In genomic region chr11:97661648-97662133, GRCm38 (mm10) we compare ENCODE assay signal across 8 mouse cellular contexts. TPM values are rescaled to one million over a fixed set of nuclear protein-coding genes. Genes with fewer than 3 reads are reported as not detected.
A peak's percentile ranks its signal among the peaks of the same experiment; 100 is the strongest.
DNase-seq lines count a peak whose midpoint lies in the region; ATAC-seq and TF ChIP-seq lines count a peak whose summit lies in the region.

No protein-coding gene starts in this region.

- peak overlapping the region; percentile 86 for H3K4me3 ChIP-seq in embryonic facial prominence, embryonic 14.5 days (ENCODE audit: low read depth, low read length)
- H3K4me3 ChIP-seq in hindbrain, embryonic 10.5 days: peak overlapping the region; percentile 96
- H3K4me3 ChIP-seq in limb, embryonic 13.5 days: peak overlapping the region; percentile 90
- H3K4me3 ChIP-seq in myocyte: peak overlapping the region; percentile 83

- H3K4me2 ChIP-seq in embryonic facial prominence, embryonic 14.5 days (ENCODE audit: low read depth, low read length): peak overlapping the region; percentile 74
- peak overlapping the region; percentile 92 for H3K4me2 ChIP-seq in limb, embryonic 13.5 days (replicated peaks)
- H3K4me2 ChIP-seq in myocyte (ENCODE audit: low read depth): peak overlapping the region; percentile 86

- no peak for ATAC-seq in embryonic facial prominence, embryonic 14.5 days (ENCODE audit: low read depth)
- ATAC-seq in limb, embryonic 13.5 days (ENCODE audit: low FRiP score, low read depth): no peak

- WGBS in embryonic facial prominence, embryonic 14.5 days: under 1% methylated on average over 11 of the region's 20 CpGs
- WGBS in hindbrain, embryonic 10.5 days: under 1% methylated on average over 20 of the region's 20 CpGs
- under 1% methylated on average over 19 of the region's 20 CpGs for WGBS in limb, embryonic 13.5 days

- no peaks in the 10 kb centered on the region for H3K9me3 ChIP-seq in embryonic facial prominence, embryonic 14.5 days (ENCODE audit: control insufficient read depth, low read length)
- H3K9me3 ChIP-seq in hindbrain, embryonic 10.5 days: no peaks in the 10 kb centered on the region; the same call in 1 of the 2 replicates
- no peaks in the 10 kb centered on the region for H3K9me3 ChIP-seq in limb, embryonic 13.5 days

- H3K27ac ChIP-seq in embryonic facial prominence, embryonic 14.5 days (replicated peaks; ENCODE audit: low read depth, low read length): no peak overlapping the region; the same call in 1 of the 2 replicates
- H3K27ac ChIP-seq in hindbrain, embryonic 10.5 days: peak overlapping the region; percentile 98
- no peak overlapping the region for H3K27ac ChIP-seq in limb, embryonic 13.5 days

- no peak for TF ChIP-seq POLR2A in myocyte (IDR thresholded peaks at IDR 0.05; ENCODE audit: insufficient read length, low read depth)

- H3K27me3 ChIP-seq in embryonic facial prominence, embryonic 14.5 days (replicated peaks; ENCODE audit: control insufficient read depth, insufficient read depth, low read length): peaks cover 18% of the 10 kb centered on the region
- peaks cover 38% of the 10 kb centered on the region for H3K27me3 ChIP-seq in hindbrain, embryonic 10.5 days (ENCODE audit: insufficient read depth, poor library complexity, severe bottlenecking)
- peaks cover 21% of the 10 kb centered on the region for H3K27me3 ChIP-seq in limb, embryonic 13.5 days
- no peaks in the 10 kb centered on the region for H3K27me3 ChIP-seq in myocyte (ENCODE audit: control insufficient read depth, insufficient read depth, insufficient read length)

- DNase-seq in retina, adult 2 months (ENCODE audit: low read depth, low spot score): peak; percentile 93
- no peak for DNase-seq in retina, embryonic 14.5 days (ENCODE audit: low spot score)
- DNase-seq in embryonic facial prominence, embryonic 14.5 days (ENCODE audit: low spot score): peak; percentile 76
- peak; percentile 55 for DNase-seq in hindbrain, embryonic 10.5 days (ENCODE audit: low spot score)
- DNase-seq in urinary bladder, adult 2 months (ENCODE audit: low spot score): peak; percentile 55
- DNase-seq in right cerebral cortex, postnatal 25 days: no peak

- 0 out of 2 replicates have a peak overlapping the region, but pooled peaks have one; percentile 15 for H3K9ac ChIP-seq in embryonic facial prominence, embryonic 14.5 days (ENCODE audit: low read depth, low read length)
- H3K9ac ChIP-seq in limb, embryonic 13.5 days: peak overlapping the region; percentile 25; the same call in 1 of the 2 replicates

- H3K4me1 ChIP-seq in embryonic facial prominence, embryonic 14.5 days (ENCODE audit: control insufficient read depth, insufficient read depth, low read length): peaks cover 31% of the 10 kb centered on the region
- H3K4me1 ChIP-seq in hindbrain, embryonic 10.5 days (replicated peaks): peaks cover 69% of the 10 kb centered on the region
- peaks cover 48% of the 10 kb centered on the region for H3K4me1 ChIP-seq in limb, embryonic 13.5 days

- H3K36me3 ChIP-seq in embryonic facial prominence, embryonic 14.5 days (ENCODE audit: control insufficient read depth, insufficient read depth, low read length): peaks cover 15% of the 10 kb centered on the region
- peaks cover 18% of the 10 kb centered on the region for H3K36me3 ChIP-seq in hindbrain, embryonic 10.5 days
- peaks cover 15% of the 10 kb centered on the region for H3K36me3 ChIP-seq in limb, embryonic 13.5 days
- no peaks in the 10 kb centered on the region for H3K36me3 ChIP-seq in myocyte (ENCODE audit: control insufficient read depth, insufficient read depth)

- no peak overlapping the region for H3ac ChIP-seq in myocyte (ENCODE audit: control insufficient read depth, insufficient read length)

- H3K79me2 ChIP-seq in myocyte (ENCODE audit: control insufficient read depth, insufficient read depth): peaks cover 22% of the 10 kb centered on the region

TF ChIP-seq in myocyte, 11 proteins besides CTCF, POLR2A, EP300 and RAD21:
- TF ChIP-seq MYOD1 (IDR thresholded peaks at IDR 0.05; ENCODE audit: control insufficient read depth in 1 of 3, insufficient read length in 2 of 3, low read depth in 2 of 3): no peak
- TF ChIP-seq CEBPB (IDR thresholded peaks at IDR 0.05; ENCODE audit: insufficient read depth, poor library complexity, severe bottlenecking): no peak

RNA-seq across cellular contexts. Expression of gene Mllt6, which starts 1.5 kb away (rescaled TPM):
- 3.5 and 4.5 TPM in 2 replicates for polyA plus RNA-seq in embryonic facial prominence, embryonic 14.5 days (2014; fragmentation: Nextera tagmentation; extraction: Ambion mirVana)
- polyA plus RNA-seq in hindbrain, embryonic 10.5 days (2016; fragmentation: Nextera tagmentation; extraction: Ambion mirVana): 2.1 and 2.2 TPM in 2 replicates
- 2.9 and 3.3 TPM in 2 replicates for polyA plus RNA-seq in limb, embryonic 13.5 days (2015; fragmentation: Nextera tagmentation; extraction: Ambion mirVana)
- polyA plus RNA-seq in myocyte (2012; fragmentation: generic; extraction: Trizol): 15.5 TPM
- polyA plus RNA-seq in urinary bladder, adult 2 months (2012; rRNA removed): 30.2 and 37.2 TPM in 2 replicates

RNA-seq across cellular contexts. Expression of gene Cisd3, which starts 23.9 kb away (rescaled TPM):
- polyA plus RNA-seq in embryonic facial prominence, embryonic 14.5 days (2014; fragmentation: Nextera tagmentation; extraction: Ambion mirVana): 24.5 and 29.3 TPM in 2 replicates
- polyA plus RNA-seq in hindbrain, embryonic 10.5 days (2016; fragmentation: Nextera tagmentation; extraction: Ambion mirVana): 18.3 and 24.0 TPM in 2 replicates
- polyA plus RNA-seq in limb, embryonic 13.5 days (2015; fragmentation: Nextera tagmentation; extraction: Ambion mirVana): 11.2 and 13.5 TPM in 2 replicates
- 112 TPM for polyA plus RNA-seq in myocyte (2012; fragmentation: generic; extraction: Trizol)
- 55.7 and 56.2 TPM in 2 replicates for polyA plus RNA-seq in urinary bladder, adult 2 months (2012; rRNA removed)

RNA-seq across cellular contexts. Expression of gene Epop, which starts 32.2 kb away (rescaled TPM):
- 2.4 and 3.4 TPM in 2 replicates for polyA plus RNA-seq in embryonic facial prominence, embryonic 14.5 days (2014; fragmentation: Nextera tagmentation; extraction: Ambion mirVana)
- 13.4 and 14.3 TPM in 2 replicates for polyA plus RNA-seq in hindbrain, embryonic 10.5 days (2016; fragmentation: Nextera tagmentation; extraction: Ambion mirVana)
- 3.5 and 4.6 TPM in 2 replicates for polyA plus RNA-seq in limb, embryonic 13.5 days (2015; fragmentation: Nextera tagmentation; extraction: Ambion mirVana)
- polyA plus RNA-seq in myocyte (2012; fragmentation: generic; extraction: Trizol): 3.3 TPM
- 0.77 and 0.80 TPM in 2 replicates for polyA plus RNA-seq in urinary bladder, adult 2 months (2012; rRNA removed)

RNA-seq across cellular contexts. Expression of gene Pcgf2, which starts 38.6 kb away (rescaled TPM):
- 12.7 and 13.2 TPM in 2 replicates for polyA plus RNA-seq in embryonic facial prominence, embryonic 14.5 days (2014; fragmentation: Nextera tagmentation; extraction: Ambion mirVana)
- 15.6 and 17.0 TPM in 2 replicates for polyA plus RNA-seq in hindbrain, embryonic 10.5 days (2016; fragmentation: Nextera tagmentation; extraction: Ambion mirVana)
- 20.7 and 21.3 TPM in 2 replicates for polyA plus RNA-seq in limb, embryonic 13.5 days (2015; fragmentation: Nextera tagmentation; extraction: Ambion mirVana)
- polyA plus RNA-seq in myocyte (2012; fragmentation: generic; extraction: Trizol): 24.3 TPM
- polyA plus RNA-seq in urinary bladder, adult 2 months (2012; rRNA removed): 41.1 and 46.4 TPM in 2 replicates

RNA-seq across cellular contexts. Expression of gene Psmb3, which starts 41.5 kb away (rescaled TPM):
- 474 and 478 TPM in 2 replicates for polyA plus RNA-seq in embryonic facial prominence, embryonic 14.5 days (2014; fragmentation: Nextera tagmentation; extraction: Ambion mirVana)
- polyA plus RNA-seq in hindbrain, embryonic 10.5 days (2016; fragmentation: Nextera tagmentation; extraction: Ambion mirVana): 642 and 643 TPM in 2 replicates
- polyA plus RNA-seq in limb, embryonic 13.5 days (2015; fragmentation: Nextera tagmentation; extraction: Ambion mirVana): 490 and 497 TPM in 2 replicates
- 694 TPM for polyA plus RNA-seq in myocyte (2012; fragmentation: generic; extraction: Trizol)
- 264 and 322 TPM in 2 replicates for polyA plus RNA-seq in urinary bladder, adult 2 months (2012; rRNA removed)

Comparison
In these comparisons a context has a peak if more than half of its experiments do, and no peak if none do; other contexts are left out.
1. DNase-seq: peak in retina, adult 2 months (single experiment), embryonic facial prominence, embryonic 14.5 days (single experiment), hindbrain, embryonic 10.5 days (single experiment) and urinary bladder, adult 2 months (single experiment); none in retina, embryonic 14.5 days (single experiment) and right cerebral cortex, postnatal 25 days (single experiment).
2. Peak in every context shown above with its lines, with median percentiles within 50 percentile points of each other: H3K4me2 ChIP-seq and H3K4me3 ChIP-seq.